Mouse (Mus musculus): Measurements from ENCODE around the gene Grk5. TPM values are rescaled to one million over a fixed set of nuclear protein-coding genes. Genes with fewer than 3 reads are reported as not detected.
"Not testable (repeated sequence)": the region's sequence is repeated elsewhere in the genome, so short reads cannot be mapped to it uniquely, and the experiment has no call there.

Grk5 gene
- total RNA-seq (2021), result 16.5 and 16.6 TPM in 2 replicates
- long read RNA-seq, experiment 1, full-length matches to known transcripts, result 3 of 6 reads
- long read RNA-seq, experiment 1, partial matches to known transcripts, result 0 of 6 reads
- long read RNA-seq, experiment 1, other reads (novel, unspliced or antisense), result 3 of 6 reads
- long read RNA-seq, experiment 2, full-length matches to known transcripts, result 4 of 6 reads
- long read RNA-seq, experiment 2, partial matches to known transcripts, result 1 of 6 reads
- long read RNA-seq, experiment 2, other reads (novel, unspliced or antisense), result 1 of 6 reads

DNA sequence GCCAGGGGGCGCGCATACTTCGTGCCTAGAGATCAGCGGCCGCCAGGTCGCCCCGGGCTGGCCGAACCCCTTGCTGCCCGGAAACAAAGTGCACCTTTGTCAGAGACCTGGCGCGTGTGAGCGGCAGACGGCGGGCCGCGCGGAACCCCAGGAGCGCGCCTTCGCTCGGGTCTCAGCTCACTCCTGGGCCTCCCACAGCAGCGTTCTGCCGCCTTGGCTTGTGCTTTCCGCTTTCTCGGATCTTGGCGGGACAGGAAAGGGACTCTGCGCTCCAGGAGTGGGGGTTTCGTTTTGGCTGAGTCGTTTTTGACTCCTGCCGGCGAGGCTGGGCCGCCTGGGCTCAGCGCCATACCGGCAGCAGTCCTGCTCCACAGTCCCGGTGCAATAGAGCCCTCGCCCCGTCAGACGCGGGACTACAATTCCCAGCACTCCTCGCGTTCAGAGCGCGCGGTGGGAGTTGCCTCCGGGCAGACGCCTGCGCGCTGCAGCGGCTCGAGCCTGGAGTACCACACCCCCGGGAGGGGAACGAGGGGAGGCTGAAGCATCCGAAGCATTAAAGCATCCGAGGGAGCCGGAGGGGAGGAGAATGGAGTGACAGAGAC is at the start of gene Grk5:
Gene Grk5, plus strand, starts transcription at position 36 of the 602 bp plus-strand sequence.
- peak; percentile 96 for DNase-seq

DNA sequence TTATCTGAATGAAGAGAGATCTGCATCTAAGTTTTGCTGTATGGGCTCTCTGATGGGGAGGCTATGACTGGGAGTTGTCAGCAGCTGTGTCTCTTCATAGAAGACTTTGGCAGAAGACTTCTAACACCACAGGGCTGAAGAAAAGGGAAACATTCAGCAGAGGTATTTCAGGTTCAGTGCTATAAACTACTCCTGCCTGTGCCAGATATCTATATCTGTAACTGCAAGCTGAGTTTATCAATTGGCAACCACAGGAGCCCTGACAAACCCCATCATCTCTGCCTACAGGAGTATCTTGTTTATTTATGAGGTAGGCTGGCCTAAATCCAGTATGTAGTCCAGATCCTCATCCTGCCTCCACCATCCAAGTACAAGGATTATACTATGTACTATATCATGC is 46.2 kb upstream of the Grk5 start:
- DNase-seq, result no peak

DNA sequence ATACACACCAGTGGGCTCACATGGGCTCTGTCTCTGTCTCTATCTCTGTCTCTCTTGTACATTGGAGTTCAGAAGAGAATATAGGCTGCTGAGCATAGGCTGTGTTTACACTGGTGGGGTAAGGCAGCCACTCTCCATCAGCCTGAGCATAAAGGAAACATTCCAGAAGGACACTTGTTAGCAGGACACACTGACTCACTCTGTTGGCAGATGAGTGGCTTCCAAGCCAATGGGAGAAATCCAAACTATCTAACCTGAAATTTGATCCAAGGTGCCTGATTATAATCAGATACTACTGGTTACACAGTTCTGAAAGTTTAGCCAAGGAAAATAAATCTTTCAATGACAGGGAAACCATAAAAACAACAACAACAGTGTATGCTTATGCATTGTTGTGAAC is 43.8 kb upstream of the Grk5 start:
- peak; percentile 29 for DNase-seq

DNA sequence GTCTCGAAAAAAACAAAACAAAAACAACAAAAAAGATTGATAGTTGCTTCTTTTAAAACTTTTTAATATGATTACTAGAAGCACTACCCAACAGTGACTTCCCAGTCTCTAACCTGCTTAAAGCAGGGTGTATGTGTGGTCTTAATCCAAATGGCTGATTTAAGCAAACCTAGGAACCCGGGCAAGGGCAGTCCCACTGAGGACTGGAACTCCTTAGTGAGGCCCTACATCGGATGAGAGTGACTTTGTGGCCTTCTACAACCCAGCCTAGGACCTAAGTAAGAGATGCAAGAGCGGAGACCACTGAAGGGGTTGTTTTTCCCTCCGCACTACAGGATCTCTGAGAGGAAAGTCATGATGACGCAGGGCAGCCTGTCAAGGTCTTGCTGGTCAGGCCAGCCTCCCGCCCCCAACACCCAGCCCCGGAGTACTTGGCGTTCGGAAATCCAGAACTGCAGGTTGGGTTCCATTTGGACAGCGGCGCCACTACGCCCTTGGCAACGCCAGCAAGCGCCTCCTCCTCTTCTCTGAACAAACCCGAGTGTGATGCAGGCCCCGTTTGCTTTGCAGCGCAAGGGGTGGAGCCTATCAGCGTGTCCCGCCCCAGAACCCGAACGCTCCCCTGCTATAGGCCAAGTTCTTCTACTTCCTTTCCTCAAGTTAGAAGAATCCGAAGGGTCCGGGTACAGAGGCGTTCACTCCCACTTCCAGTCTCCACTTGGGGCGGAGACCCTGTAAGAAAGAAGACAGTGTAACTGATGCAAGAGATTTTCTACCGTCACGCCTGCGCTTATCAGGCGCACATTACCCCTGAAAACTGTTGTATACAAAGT is 28.5 kb upstream of the Grk5 start, which contains the start of gene Sfxn4:
Gene Sfxn4, minus strand, starts transcription at position 612 of the 833 bp plus-strand sequence.
- peak; percentile 96 for DNase-seq

DNA sequence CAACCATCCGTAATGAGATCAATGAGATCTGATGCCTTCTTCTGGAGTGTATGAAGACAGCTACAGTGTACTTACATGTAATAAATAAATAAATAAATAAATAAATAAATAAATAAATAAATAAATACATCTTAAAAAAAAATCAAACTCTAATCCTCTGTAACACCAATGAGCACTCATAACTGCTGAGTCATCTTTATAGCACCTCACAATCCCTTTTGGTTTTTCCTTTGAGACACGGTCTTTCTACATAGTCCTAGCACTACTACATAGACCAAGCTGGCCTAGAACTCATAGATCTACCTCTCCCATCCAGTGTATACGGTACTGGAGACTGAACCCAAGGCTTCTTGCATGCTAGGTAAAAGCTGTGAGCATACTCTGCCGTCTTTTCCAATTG is 23.4 kb upstream of the Grk5 start:
- not testable (repeated sequence) for DNase-seq

DNA sequence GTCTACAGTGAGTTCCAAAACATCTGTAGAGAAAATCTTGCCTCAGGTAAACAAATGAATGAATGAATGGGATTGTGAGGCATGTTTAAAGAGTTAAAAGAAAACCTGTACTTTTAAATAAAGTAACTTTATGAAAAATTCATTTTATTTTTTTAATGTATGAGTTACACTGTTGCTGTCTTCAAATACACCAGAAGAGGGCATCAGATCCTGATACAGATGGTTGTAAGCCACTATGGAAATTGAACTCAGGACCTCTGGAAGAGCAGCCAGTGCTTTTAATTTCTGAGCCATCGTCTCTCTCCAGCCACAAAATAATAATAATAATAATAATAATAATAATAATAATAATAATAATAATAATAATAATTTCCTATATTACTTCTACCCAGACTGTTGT is 19.1 kb upstream of the Grk5 start:
- no peak for DNase-seq

DNA sequence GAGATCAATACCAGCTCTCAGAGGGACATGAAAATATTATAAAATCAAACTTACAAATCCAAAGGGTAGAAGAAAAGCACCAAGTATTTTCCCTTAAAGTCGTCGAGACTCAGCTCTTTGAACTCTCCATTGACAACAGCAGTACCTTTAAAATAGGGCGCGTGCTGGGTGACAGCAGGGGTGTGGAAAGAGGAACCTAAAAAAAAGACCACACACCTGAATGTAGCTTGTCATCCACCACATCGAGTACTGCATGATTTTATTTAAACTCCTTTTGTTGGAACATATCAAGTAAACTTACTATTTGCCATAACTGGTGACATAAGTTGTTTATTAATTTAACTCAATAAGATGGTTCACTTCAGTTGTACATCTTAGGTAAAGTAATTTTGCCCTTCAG is 18.2 kb upstream of the Grk5 start:
- DNase-seq, result no peak

DNA sequence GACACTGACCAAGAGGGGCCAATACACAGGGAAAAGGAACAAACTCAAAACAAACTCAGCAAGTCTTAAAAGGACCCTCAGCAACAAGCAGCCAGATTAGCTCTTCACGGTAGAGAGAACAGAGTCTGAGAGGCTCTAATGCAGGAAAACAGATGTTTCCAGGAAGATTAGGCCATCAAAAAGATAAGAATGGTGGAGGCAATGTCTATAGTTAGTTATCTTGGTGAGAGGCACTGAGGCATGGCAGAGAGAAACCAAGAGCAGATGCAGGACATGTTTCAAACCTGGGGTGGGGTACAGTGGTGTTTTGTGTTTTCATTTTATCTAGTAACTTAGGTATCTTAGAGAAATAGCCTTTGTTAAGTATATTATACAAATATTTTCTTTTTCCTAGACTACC is 17.3 kb upstream of the Grk5 start:
- DNase-seq, result no peak

DNA sequence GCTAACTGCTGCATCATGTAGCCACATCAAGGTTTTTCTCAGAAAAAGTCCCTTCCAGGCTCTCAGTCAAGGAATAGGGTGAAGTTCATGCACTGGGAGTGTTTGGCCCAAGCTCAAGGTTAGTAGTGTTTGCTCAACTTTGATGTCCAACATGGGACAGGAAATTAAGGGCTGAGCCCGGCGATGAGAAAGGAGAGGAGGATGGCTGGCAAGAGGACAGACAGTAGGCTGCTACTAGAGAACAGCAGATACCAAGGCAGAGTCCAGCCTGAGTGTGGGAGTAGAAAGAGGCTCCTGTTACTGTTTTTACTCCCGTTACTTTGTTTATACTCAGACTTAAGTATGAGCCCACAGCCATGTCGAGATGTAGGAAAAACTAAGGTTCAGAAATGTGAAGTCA is 16.0 kb upstream of the Grk5 start:
- peak; percentile 87 for DNase-seq

DNA sequence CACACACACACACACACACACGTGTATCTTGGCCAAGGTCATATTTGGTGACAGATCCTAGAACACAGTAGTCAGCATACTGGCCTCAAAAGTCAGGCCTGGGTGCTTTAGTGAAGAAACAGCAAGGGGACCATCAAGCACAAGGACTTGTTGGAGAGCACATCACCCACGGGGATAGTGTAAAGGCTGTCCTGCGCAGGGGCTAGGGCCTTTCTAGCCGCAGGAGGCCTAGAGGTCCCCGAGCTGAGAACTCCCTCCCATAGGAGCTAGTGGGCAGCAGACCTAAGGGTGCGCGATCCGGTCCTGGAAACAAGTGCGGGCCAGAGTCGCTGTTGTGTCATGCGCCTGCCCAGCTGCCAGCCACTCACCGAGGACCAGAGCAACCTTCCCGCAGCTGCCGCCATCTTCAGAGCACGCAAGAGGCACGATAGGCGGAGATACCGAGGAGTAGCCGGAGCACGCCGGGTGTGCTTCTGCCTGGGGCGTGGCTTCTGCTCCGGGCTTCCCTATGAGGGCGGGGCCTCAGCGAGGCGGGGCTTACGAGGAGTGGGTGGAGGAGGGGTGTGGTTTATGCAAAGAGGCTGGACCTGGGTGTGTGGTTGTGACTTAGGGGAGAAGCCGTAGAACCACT is 15.4 kb upstream of the Grk5 start, which contains the start of gene Prdx3:
Gene Prdx3, minus strand, starts transcription at position 493 of the 631 bp plus-strand sequence.
- DNase-seq, result peak; percentile 99

DNA sequence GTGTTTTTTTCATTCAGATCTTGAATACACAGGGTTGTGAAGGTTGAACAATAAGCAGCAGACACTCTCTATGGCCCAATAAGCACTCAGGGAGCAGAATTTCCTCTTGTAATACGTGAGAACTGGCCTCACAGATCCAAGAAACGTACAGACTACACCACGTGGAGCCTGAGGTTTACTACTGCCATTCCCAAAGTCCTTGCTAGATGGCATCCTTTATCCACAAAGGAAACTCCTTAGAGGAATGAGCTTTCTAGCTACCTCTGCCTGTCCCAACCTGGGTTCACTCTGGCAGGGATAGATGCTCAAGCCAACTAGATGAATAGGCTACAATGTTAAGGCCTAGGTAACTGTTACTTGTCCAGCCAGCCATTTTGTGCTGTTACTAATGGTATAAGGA is 6.4 kb upstream of the Grk5 start:
- peak; percentile 52 for DNase-seq

DNA sequence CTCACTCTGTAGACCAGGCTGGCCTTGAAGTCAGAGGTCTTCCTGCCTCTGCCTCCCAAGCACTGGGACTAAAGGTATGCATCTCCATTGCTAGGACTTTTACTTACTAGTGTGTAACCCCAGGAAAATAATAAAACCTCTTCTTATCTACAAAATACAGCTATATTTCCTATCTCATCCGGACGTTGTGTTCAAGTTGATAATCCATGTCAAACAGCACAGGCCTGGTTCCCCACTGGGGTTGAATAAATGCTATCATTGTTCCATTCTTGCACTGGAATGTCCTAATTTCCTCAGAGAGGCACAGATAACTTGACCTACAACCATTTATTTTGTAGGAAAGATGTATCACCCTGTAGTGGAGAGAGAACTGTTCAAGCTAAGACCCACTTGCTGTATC is 1.9 kb upstream of the Grk5 start:
- no peak for DNase-seq

DNA sequence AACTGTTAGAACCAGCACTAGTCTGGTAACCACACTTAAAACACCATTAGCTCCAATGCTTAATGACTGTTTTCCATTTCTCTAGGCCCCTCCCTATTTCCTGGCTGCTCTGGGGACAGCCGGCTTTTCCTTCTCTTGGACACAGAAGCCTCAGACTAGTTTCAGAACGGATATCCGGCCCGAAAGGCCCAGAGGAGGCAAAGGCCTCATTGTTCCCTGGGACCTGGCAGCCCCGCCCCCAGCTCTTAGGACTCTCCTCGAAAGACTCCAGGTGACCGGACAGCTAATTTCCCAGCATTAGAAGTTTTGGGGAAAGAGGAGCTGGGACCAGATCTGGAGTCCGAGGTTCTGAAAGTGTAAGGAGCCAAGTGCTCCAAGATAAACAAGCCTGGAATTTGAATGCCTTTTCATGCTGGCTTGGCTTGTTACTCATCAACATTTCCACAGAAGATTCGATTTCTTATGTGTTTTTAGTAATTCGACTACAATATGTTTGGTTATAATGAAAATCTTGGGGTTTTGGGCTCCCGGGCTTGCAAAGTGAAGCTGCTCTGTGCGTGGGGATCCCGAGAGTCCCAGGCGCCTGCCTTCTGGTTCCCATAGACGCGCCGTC is 342 bp upstream of the Grk5 start:
- peak; percentile 78 for DNase-seq

DNA sequence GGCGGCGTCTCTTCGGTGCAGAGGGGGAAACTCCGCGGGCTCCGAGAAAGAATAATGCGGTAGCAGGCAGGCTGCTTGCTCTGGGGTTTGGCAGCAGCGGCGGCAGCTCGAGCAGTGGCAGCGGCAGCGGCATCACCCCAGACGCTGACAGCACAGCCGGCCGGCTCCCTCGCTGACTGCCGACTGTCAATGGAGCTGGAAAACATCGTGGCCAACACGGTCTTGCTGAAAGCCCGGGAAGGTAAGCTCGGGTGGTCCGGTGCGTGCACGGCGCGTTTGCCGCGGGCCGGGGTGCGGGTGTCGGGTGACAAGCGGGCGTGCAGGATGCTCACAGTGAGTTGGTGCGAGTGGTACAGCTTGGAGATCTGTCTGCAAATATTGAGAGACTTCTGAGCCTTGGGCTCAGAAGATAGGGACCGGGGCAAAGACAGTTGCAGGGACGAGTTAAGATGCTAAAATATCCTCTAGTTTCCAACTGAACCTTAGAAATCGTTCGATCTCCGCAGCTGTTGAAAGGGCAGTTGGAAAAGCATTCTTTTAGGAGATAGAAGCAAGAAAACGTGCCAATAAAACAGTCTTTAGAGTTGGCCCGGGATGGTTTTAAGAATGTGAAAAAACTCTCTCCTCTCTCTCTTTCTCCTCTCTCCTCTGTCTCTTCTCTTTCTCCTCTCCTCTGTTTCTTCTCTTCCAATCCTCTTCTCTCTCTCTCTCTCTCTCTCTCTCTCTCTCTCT is 1.0 kb downstream of the Grk5 start:
- DNase-seq, result peak; percentile 58

DNA sequence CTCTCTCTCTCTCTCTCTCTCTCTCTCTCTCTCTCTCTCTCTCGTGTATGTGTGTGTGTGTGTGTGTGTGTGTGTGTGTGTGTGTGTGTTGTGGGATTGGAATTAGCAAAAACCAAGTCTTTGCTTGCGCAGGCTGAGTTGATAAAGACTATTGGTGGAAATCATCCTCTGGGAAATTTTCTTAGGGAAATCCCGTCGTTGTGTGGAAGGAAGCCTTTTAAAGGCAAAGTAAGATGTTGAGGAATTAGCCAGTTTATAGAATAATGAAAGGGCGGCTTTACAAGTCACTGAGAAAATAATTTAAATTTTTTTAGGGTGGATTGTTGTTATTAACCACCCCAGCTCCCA is 1.5 kb downstream of the Grk5 start:
- no peak for DNase-seq

DNA sequence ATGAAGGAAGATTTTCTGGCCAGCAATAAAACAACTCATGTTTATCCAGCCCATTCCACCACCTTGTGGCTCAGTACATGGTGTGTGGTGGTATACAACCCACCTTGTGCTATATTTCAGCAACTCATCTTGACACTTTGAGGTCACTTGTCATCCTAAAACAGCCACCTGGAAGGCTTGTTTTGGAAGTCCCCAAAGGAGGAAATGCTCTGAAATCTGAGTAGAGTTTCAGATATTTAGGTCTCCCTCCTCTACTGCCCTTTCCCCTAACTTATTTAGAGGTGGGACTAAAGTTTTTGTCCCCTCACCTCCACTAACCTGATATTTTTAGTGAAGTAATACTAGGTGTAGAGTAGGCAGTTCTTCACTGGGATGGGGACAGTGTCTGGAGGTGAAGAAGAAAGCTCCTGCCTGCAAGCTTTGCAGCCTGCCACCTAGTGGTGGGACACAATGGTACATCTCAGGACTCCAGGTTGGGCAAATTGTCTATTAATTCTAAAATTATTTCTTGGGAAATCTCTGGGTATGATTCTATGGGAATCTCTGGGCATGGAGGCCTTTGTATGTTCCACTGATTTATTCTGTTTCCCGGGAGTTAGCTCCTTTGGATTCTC is 2.5 kb downstream of the Grk5 start:
- DNase-seq, result peak; percentile 85

DNA sequence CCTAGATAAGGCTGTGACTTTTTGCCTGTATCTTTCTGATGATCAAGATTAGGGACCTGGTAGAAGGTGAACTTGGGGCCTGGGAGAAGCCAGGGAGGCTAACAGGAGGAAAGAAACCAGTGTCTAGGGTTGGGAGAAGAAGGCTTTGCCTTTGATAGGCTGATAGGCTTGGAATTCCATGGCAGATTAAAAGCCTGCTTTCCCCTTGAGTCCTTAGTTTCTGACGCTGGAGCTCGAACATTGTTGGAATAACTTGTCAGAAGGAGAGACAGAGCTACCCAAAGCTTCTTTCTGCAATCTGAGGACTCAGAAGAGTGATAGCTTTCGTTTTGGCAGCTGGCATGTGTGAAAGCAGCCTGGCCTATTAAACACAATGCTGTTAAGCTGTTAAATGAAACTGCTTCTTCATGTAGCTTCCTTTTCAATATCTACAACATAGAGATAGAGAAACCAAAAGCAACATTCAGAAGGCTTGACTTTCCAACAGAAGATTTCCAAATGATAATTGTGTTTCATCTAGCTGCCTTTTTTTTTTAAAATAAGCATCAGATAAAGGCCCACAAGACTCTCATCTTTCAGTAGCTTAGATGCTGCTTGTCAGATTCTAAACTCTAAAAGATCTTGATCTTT is 5.8 kb downstream of the Grk5 start:
- no peak for DNase-seq

DNA sequence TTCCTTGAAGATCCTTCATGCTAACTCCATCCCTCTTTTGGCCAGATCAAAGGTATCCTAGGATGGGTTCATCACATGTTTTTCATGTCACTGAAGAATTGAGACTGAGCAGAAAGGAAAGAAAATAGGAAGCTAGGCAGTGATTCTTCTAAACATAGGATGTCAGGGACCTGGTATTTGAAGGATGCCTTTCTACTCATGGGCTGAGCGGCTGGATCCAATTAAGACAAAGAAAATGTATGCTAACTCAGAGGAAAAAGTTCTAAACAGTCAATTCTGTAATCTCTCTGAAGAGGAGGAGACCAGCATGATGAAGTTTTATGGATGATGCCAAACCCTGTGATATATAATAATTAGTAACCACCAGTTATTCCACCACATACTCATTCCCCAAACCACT is 13.6 kb downstream of the Grk5 start:
- no peak for DNase-seq

DNA sequence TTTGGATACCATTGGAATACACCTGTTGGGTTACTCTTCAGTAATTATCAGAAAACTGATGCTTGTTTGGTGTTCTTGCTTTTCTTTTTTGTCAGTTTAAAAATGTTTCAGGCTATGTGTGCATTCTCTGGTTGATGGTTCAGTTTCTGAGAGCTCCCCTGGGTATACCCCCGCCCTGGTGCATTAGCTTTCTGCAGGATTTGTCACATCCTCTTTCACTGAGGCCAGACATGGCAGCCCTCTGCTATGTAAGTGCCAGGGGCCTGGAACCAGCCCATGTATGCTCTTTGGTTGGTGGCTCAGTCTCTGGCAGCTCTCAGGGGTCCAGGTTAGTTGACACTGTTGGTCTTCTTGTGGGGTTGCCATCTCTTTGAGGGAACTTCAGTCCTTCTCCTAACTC is 14.4 kb downstream of the Grk5 start:
- DNase-seq, result no peak

DNA sequence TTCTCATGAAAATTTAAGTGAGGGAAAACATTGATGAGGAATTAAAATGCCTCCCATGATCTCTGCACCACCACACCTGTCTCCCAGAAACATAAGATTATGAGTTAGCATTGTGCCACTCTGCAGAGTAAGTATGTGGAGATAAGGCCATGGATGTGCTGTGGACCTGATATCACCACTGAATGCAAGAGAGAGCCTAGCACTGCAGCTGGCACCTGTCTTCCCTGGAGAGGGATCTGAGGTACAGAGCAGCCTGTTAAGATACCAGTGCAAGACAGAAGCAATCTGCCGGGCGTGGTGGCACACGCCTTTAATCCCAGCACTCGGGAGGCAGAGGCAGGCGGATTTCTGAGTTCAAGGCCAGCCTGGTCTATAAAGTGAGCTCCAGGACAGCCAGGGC is 15.9 kb downstream of the Grk5 start:
- DNase-seq, result no peak

DNA sequence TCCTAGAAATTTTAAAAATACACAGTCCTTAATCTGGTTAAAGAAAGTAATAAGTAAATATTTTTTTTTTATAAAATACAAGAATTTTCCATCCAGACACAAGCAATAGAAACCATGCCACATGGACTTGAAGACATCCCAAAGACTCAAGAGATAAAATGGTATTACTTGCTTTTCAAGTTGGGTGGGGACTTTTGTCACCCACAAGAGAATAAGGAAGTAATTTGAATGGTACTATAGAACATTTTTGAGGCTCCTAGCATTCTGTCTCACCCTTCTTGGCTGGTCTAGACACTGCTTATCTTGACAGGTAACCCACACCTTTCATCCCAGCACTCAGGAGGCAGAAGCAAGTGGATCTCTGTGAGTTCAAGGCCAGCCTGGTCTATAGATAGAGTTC is 20.8 kb downstream of the Grk5 start:
- DNase-seq, result no peak

Measured in adrenal gland, postnatal 14 days (tissue).